Mouse (Mus musculus) monocyte, adult 5-6 weeks (primary cell): ENCODE results near the gene Lrp6. TPM values are rescaled to one million over a fixed set of nuclear protein-coding genes. Genes with fewer than 3 reads are reported as not detected.

Source experiments
- ATAC-seq: fragments of 153-309, 156-312 bp; replicated peaks from 2 replicates; pipeline ENCODE4 v1.8.0; 2017; ENCODE audit warnings: mild to moderate bottlenecking; ENCODE audit not compliant: low TSS enrichment, insufficient number of reproducible peaks, severe bottlenecking, poor library complexity, low FRiP score
- total RNA-seq: library from RNA; stranded (forward); fragments of 200-1000, 200-491, 200-594 nt; gene quantifications from 3 replicates; pipeline ENCODE4 v1.2.3, GENCODE M21; 2017

The Lrp6 gene
- total RNA-seq, 1 experiment from 2014 or later: 39.6 TPM

- ATAC-seq: no peak
Measured at GRCm38 (mm10) chr6:134582110-134582509, 15.3 kb upstream of the Lrp6 start.

DNA sequence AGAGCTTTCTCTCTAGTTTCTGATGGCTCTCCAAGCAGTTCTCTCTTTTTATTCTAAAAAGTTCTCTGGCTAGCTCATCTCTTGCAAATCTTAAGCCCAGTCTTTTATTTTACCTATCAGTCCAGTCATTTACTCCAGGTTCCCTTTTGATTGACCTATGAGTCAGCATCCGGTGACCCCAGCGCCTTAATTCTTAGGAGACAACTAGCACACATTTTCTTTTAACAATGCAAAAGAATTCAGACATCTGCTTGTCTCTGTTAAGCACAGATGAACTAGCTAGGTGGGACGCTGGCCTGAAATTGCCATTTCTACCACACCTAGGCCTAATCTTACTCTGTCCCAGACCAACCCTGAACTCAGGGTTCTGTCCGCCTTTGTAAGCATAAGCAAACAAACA lies 12.7 kb upstream of the Lrp6 start:
- ATAC-seq: no peak

- no peak for ATAC-seq
Measured at GRCm38 (mm10) chr6:134578039-134578438, 11.3 kb upstream of the Lrp6 start.

GRCm38 (mm10) chr6:134575288-134575741 lies 8.6 kb upstream of the Lrp6 start:
- no peak for ATAC-seq

GRCm38 (mm10) chr6:134567986-134568556 lies 1.3 kb upstream of the Lrp6 start:
- no peak for ATAC-seq

DNA sequence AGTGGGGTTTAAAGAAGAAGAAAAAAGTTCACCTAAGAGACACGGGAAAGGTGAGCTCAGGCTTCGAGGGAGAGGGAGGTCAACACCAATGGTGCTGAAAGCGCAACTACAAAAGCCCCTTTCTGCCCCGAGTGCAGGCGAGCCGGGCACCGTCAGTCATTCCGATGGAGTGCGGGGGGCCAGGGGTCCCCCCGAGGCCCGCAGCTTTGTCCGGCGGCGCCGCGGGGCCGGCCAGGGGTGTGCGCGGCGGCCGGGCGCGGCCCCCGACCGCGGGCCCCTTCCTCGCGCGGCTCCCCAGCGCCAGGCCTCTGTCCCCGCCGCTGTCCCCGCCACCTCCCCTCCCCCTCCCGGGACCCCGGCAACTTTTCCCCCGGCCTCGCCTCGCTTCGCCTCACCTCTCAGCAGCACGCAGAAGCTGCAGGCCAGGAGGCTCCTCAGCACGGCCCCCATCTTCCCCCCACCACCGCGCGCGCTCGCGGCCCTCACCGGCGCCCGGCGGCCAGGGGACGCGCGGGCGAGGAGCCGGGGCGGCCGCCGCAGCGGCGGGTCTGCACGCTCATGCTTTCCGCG lies 432 bp downstream of the Lrp6 start:
- no peak for ATAC-seq

DNA sequence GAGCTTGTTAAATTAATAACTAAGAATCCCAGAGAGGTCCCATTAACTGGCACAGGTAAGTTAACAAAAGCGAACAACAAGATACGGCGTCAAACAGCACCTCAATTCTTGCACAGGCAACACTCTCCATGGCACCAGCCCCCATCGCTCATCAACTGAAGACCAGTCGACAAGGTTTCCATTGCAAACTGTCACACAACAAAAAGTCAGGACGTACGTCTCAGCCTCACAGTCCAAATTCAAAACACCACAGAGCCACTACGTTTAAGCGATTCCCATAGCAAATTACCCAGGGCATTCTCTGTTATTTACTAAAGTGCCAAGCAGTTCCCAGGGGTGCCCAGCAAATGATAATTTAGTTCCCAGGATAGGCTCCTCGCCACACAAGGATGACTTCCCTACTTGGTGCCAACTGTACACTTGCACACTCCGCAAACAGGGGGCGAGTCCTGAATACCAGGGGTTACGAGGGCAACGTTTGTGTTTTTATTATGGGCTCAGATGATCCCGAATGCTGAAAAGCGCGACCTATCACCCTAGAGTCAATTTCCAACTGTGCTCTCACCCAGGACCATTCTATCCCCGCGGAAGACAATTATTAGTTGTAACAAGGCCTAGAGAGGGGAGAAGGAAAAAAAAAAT lies 1.0 kb downstream of the Lrp6 start:
- ATAC-seq: peak; percentile 27; the same call in 1 of the 2 replicates

GRCm38 (mm10) chr6:134564539-134564938 lies 2.2 kb downstream of the Lrp6 start:
- no peak for ATAC-seq

DNA sequence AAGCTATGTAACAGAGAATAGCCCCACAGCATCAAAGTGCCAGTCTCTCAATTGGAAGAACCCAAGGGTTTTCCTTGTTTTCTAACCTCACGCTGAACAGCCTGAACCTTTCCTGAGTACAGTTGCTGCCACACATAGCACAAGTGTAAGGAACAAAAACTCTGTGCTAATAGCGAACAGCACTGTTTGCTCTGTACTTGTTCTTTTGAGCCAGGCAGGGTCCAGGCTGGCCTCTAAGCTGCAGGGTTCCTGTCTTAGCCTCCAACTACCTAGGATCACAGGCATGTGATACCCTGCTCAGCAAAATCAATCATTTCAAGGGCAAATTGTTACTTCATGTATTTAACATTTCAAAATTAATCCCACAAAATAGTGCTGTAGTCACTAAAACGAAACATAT lies 7.1 kb downstream of the Lrp6 start:
- no peak for ATAC-seq

DNA sequence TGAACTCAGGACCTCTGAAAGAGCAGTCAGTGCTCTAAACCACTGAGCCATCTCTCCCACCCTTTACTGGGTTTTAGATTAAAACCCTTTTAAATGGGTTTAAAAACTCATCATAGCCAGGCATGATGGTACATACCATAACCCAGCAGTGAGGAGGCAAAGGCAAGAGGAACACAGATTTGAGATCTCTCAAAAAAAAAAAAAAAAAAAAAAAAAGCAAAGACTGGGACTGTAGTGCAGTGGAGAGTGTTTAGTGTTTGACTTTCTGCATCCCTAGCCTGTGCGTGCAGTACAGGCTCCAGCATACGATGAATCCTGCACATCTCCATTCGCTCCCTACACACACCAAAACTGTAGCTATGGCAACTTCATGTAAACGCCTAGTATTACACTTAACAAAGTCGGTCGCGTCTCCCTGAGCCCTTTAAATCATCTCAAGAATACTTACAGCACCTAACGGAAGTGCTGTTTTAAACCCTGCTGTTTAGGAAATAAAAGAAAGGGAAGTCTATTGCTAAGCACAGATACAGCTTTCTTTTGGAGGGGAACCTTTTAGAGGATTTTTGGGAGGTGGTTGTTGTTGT lies 8.1 kb downstream of the Lrp6 start:
- peak; percentile 35; the same call in 1 of the 2 replicates for ATAC-seq

- ATAC-seq: no peak
Measured at GRCm38 (mm10) chr6:134557043-134557442, 9.7 kb downstream of the Lrp6 start.

DNA sequence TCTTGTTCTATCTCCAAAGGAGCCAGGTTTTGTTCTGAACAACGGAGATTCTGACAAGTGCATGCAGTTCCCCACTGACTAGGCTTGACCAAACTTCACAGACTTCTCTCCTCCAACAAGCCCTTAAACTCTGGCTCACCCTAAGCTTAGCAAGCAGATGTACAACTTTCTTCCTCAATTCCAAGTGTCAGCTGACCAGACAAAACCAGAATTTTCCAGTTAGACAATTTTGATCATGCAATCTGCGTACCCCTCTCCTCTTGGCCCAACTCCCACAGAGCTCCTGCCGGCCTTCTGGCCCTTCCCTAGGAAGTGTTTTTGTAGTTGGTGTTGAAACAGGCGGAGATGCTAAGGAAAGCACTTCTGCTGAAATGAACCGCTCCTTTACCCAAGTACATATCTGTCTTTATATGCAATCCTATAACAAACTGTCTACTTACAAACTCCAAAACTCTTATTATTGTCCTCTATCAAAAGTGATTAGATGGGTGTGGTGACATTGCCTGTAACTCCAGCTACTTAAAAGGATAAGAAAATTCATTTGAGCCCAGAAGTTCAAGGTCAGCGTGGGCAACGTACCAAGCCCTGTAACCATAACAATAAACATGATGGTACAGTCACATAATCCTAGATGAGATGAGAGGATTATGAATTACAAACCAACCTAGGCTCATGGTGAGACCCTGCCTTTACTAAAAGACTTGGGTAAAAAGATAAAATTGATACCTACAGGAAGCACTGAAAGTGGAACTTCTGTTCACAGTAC lies 10.4 kb downstream of the Lrp6 start:
- ATAC-seq: no peak

GRCm38 (mm10) chr6:134555178-134555577 lies 11.6 kb downstream of the Lrp6 start:
- ATAC-seq: no peak

DNA sequence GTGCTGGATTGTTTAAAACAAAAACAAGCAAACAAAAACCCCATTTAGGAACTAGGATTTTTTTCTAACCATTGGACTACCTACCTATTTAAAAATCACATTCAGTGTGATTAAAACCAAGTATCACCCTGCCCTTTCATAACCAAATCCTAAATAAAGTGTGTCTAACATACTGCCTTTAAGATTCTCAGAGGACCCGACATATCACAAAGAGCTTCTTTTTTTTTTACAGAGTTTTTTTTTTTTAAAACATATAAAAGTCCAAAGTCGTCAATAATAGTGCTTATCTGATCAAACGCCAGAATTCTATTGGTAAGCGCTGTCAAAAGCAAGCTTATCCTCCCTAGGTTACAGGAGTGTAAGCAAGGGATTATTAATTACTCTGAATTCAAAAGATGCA lies 12.5 kb downstream of the Lrp6 start:
- no peak for ATAC-seq

- ATAC-seq: no peak
Measured at GRCm38 (mm10) chr6:134551007-134551406, 15.8 kb downstream of the Lrp6 start.

DNA sequence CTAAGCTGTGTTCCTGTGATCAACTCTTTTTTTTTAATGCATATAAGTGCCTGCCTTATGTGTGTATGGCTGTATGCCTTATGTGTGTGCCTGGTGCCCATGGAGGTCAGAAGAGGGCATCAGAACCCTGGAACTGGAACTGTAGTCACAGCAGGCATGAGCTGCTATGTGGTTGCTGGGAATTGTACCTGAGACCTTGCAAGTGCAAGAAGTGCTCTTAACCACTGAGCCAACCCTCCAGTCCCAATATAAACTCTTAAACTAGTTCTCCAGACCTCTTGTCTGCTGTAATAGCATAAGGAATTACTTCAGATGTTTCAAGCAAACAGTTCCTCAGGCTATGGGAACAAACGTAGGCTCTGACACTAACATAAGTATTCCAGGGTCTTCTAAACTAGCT lies 16.4 kb downstream of the Lrp6 start:
- ATAC-seq: no peak

- no peak for ATAC-seq
Measured at GRCm38 (mm10) chr6:134544843-134545242, 21.9 kb downstream of the Lrp6 start.

- ATAC-seq: no peak
Measured at GRCm38 (mm10) chr6:134544093-134544492, 22.7 kb downstream of the Lrp6 start.

- ATAC-seq: no peak
Measured at GRCm38 (mm10) chr6:134543607-134544006, 23.2 kb downstream of the Lrp6 start.
